Mouse (Mus musculus) urinary bladder, adult 18-20 months (tissue): ENCODE data around the gene Efhb.

Experiments
- DNase-seq, 2 experiments: peaks; one replicate each; pipeline ENCODE4 v3.0.0; 2022; ENCODE audit warnings: low spot score in 2 of 2, mixed read lengths in 2 of 2

The Efhb gene

GRCm38 (mm10) chr17:53364111-53364510 is 99.0 kb downstream of the Efhb start:
- DNase-seq = no peak
